In the genomic region with DNA sequence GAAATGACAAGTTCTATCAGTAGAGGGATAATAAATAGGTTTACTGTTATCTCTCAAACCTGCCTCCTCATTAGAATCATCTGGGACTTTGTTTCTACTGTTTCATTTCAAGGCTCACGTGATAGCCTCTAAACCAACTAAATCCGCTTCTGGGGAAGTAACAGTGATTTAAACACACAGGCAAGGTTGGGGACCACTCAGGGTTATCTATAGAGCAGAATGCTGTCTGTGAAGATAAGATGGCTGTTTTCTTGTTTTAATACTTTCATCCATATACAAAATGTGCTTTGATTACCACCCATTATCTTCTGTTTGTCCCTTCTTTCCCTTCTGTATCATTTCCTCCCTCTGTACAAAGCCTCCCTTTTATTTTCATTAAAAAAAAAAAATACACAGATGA, we compare ENCODE assay signal across 19 mouse cellular contexts.
A peak's percentile ranks its signal among the peaks of the same experiment; 100 is the strongest.
DNase-seq lines count a peak whose midpoint lies in the region; ATAC-seq and TF ChIP-seq lines count a peak whose summit lies in the region.
"Had no signal": no experiment of that assay in that cellular context is flagged by ENCODE, and none has a peak within 500 bp of the region (broad histone marks: within the 10 kb centered on the region; RNA-seq: fewer than 3 reads in every experiment).

No protein-coding gene starts in this region.

- H3K4me3 ChIP-seq in liver, embryonic 14.5 days (ENCODE audit: insufficient read depth in 1 of 2, low read depth in 2 of 2, low read length in 2 of 2): no peak overlapping the region
- H3K4me3 ChIP-seq in MEL (ENCODE audit: control insufficient read depth in 1 of 2, insufficient read depth in 1 of 2, low read depth in 2 of 2, low read length in 2 of 2): no peak overlapping the region

- H3K36me3 ChIP-seq in liver, embryonic 14.5 days (replicated peaks; ENCODE audit: control insufficient read depth, insufficient read depth, low read depth): no peaks in the 10 kb centered on the region
- H3K36me3 ChIP-seq in MEL (ENCODE audit: control insufficient read depth in 1 of 2, insufficient read depth in 2 of 2, low read length in 2 of 2): peaks cover 0 to 5% of the 10 kb centered on the region in 2 experiments; a peak in 2 of 4 replicates
- H3K36me3 ChIP-seq: G1E had no signal

- intact Hi-C loops in heart, postnatal 10 days (cut with DNase I): loop anchor here (5.0 kb wide), 2 partner anchors 38 to 53 kb away; no protein-coding TSS in a partner anchor

- TF ChIP-seq POLR2A in MEL (IDR thresholded peaks at IDR 0.05; ENCODE audit: control insufficient read depth in 1 of 2, insufficient read depth in 1 of 2, low read depth in 1 of 2, low read length in 2 of 2, poor library complexity in 1 of 2): no peak

- 0 out of 2 replicates have a peak, but pooled peaks have one; percentile 9 for TF ChIP-seq EP300 in liver, embryonic 14.5 days (IDR thresholded peaks at IDR 0.05; ENCODE audit: low read depth)
- TF ChIP-seq EP300 in MEL (IDR thresholded peaks at IDR 0.05; ENCODE audit: low read depth in 1 of 2, low read length in 2 of 2): no peak

- H3K27ac ChIP-seq in liver, embryonic 14.5 days: no peak overlapping the region
- no peak overlapping the region for H3K27ac ChIP-seq in MEL (ENCODE audit: control insufficient read depth, low read depth, low read length)

- peaks cover 15 to 28% of the 10 kb centered on the region in 2 experiments for H3K4me1 ChIP-seq in liver, embryonic 14.5 days (replicated peaks; ENCODE audit: control insufficient read depth in 2 of 2, insufficient read depth in 2 of 2, low read length in 1 of 2)
- H3K4me1 ChIP-seq in MEL (ENCODE audit: control insufficient read depth in 1 of 2, insufficient read depth in 2 of 2, low read length in 2 of 2): peaks cover 2 to 3% of the 10 kb centered on the region in 2 experiments; a peak in 2 of 4 replicates

- no peak for ATAC-seq in liver, embryonic 14.5 days (ENCODE audit: insufficient read depth)
- ATAC-seq: activated CD4-positive, CD25-positive, alpha-beta regulatory T cell, adult 4 months; CD4-positive, CD25-positive, alpha-beta regulatory T cell, adult 4 months; Patski had no signal

- H3K79me2 ChIP-seq in MEL (ENCODE audit: control insufficient read depth, insufficient read depth, low read length, poor library complexity): no peaks in the 10 kb centered on the region

- TF ChIP-seq CTCF in liver, embryonic 14.5 days (IDR thresholded peaks at IDR 0.05; ENCODE audit: low read depth): no peak
- TF ChIP-seq CTCF in MEL (IDR thresholded peaks at IDR 0.05 in 2 of 3, conservative IDR thresholded peaks at IDR 0.05 in 1 of 3; ENCODE audit: control insufficient read depth in 1 of 3, insufficient read depth in 1 of 3, low read depth in 2 of 3, low read length in 3 of 3, poor library complexity in 1 of 3, severe bottlenecking in 1 of 3): no peak

- no peak overlapping the region for H3K9ac ChIP-seq in liver, embryonic 14.5 days (replicated peaks)
- H3K9ac ChIP-seq in MEL (ENCODE audit: control insufficient read depth, low read depth, low read length, poor library complexity, severe bottlenecking): no peak overlapping the region

- DNase-seq in liver, embryonic 14.5 days (ENCODE audit: low read depth in 3 of 3, low spot score in 3 of 3): no peak
- no peak for DNase-seq in liver
- DNase-seq in MEL (ENCODE audit: low read depth, low spot score): no peak
- DNase-seq in heart, postnatal 10 days: no peak
- DNase-seq: adrenal gland, adult 2 months; adrenal gland, adult 8-10 months; adrenal gland, postnatal 10 days; adrenal gland, postnatal 14 days; adrenal gland, postnatal 25 days; adrenal gland, postnatal 36 days; B cell, adult 2 months; cerebellum, adult 11 months; cerebellum, adult 11-12 months; cerebellum, adult 18-20 months; cerebellum, adult 2 months had no signal

- TF ChIP-seq RAD21 in MEL (IDR thresholded peaks at IDR 0.05; ENCODE audit: low read depth, low read length): no peak

- H3K4me2 ChIP-seq in liver, embryonic 14.5 days (ENCODE audit: low read depth): no peak overlapping the region

- no peaks in the 10 kb centered on the region; the same call in none of the 2 replicates for H3K27me3 ChIP-seq in liver, embryonic 14.5 days (ENCODE audit: control insufficient read depth, insufficient read depth, low read length)
- H3K27me3 ChIP-seq in MEL (ENCODE audit: control insufficient read depth in 1 of 2, insufficient read depth in 2 of 2, low read length in 2 of 2): no peaks in the 10 kb centered on the region
- H3K27me3 ChIP-seq: Patski had no signal

- 15% methylated on average over 2 of the region's 2 CpGs for WGBS in liver, embryonic 14.5 days (ENCODE audit: insufficient replicate concordance)

- H3K9me3 ChIP-seq in liver, embryonic 14.5 days (ENCODE audit: control insufficient read depth, low read length): no peaks in the 10 kb centered on the region
- H3K9me3 ChIP-seq in MEL (replicated peaks; ENCODE audit: insufficient read depth, low read length): no peaks in the 10 kb centered on the region
- H3K9me3 ChIP-seq: G1E had no signal

TF ChIP-seq in MEL, 35 proteins besides CTCF, POLR2A, EP300 and RAD21:
- TF ChIP-seq GATA1 (IDR thresholded peaks at IDR 0.05; ENCODE audit: low read depth, low read length): peak; percentile 46; the same call in 1 of the 2 replicates
- 0 out of 2 replicates have a peak, but pooled peaks have one; percentile 5 for TF ChIP-seq TCF12 (IDR thresholded peaks at IDR 0.05; ENCODE audit: low read depth, low read length)
- TF ChIP-seq RCOR1 (IDR thresholded peaks at IDR 0.05; ENCODE audit: low read depth, low read length): peak; percentile 71
- no peak for TF ChIP-seq HCFC1 (IDR thresholded peaks at IDR 0.05; ENCODE audit: low read depth, low read length)
- TF ChIP-seq ZC3H11A (IDR thresholded peaks at IDR 0.05; ENCODE audit: low read depth, low read length): no peak
